Mouse (Mus musculus) gastrocnemius, postnatal 10 days (tissue): ENCODE data around the gene Tcp11. TPM values are rescaled to one million over a fixed set of nuclear protein-coding genes. Genes with fewer than 3 reads are reported as not detected.

Source experiments
- total RNA-seq, 2 experiments: library from RNA; stranded (reverse); gene quantifications; 2 replicates each; pipeline ENCODE4 v1.2.3; 2021

Gene Tcp11
- total RNA-seq, 2 experiments from 2014 or later: not detected

Other genes with a start within 250 kb of the Tcp11 start
- gene Snrpc, start 242.5 kb downstream of the Tcp11 start, total RNA-seq: 10 to 100 TPM; 93.1 to 94.1 TPM
- 10 to 100 TPM; 15.0 to 20.4 TPM for gene Uhrf1bp1, start 224.2 kb downstream of the Tcp11 start, total RNA-seq
- 10 to 100 TPM; 22.6 to 27.6 TPM for gene Anks1, start 171.3 kb downstream of the Tcp11 start, total RNA-seq
- gene Taf11, start 170.8 kb downstream of the Tcp11 start, total RNA-seq: 10 to 100 TPM; 19.9 to 23.3 TPM
- under 1 TPM; 0.56 to 0.63 TPM for gene Scube3, start 61.5 kb upstream of the Tcp11 start, total RNA-seq
- gene Zfp523, start 96.5 kb upstream of the Tcp11 start, total RNA-seq: 10 to 100 TPM; 24.6 to 26.6 TPM
- 1 to 10 TPM; 3.6 to 7.5 TPM for gene Def6, start 127.1 kb upstream of the Tcp11 start, total RNA-seq
- 10 to 100 TPM; 30.2 to 31.5 TPM for gene Ppard, start 152.1 kb upstream of the Tcp11 start, total RNA-seq
- 10 to 100 TPM; 14.8 to 20.1 TPM for gene Fance, start 232.9 kb upstream of the Tcp11 start, total RNA-seq
- 100 to 1,000 TPM; 699 to 738 TPM for gene Rpl10a, start 247.8 kb upstream of the Tcp11 start, total RNA-seq